ENCODE assay signal across 9 mouse cellular contexts in genomic region chr7:89998624-89999006, GRCm38 (mm10). TPM values are rescaled to one million over a fixed set of nuclear protein-coding genes. Genes with fewer than 3 reads are reported as not detected.
DNase-seq lines count a peak whose midpoint lies in the region; ATAC-seq and TF ChIP-seq lines count a peak whose summit lies in the region.
"Had no signal": no experiment of that assay in that cellular context is flagged by ENCODE, and none has a peak within 500 bp of the region (broad histone marks: within the 10 kb centered on the region; RNA-seq: fewer than 3 reads in every experiment).

No protein-coding gene starts in this region.

- H3K9me3 ChIP-seq in embryonic facial prominence, embryonic 11.5 days (replicated peaks; ENCODE audit: control insufficient read depth, low read length): no peaks in the 10 kb centered on the region
- H3K9me3 ChIP-seq in embryonic facial prominence, embryonic 10.5 days: no peaks in the 10 kb centered on the region
- H3K9me3 ChIP-seq in liver, embryonic 13.5 days (replicated peaks): 0 out of 2 replicates have a peak, but pooled peaks cover 3% of the 10 kb centered on the region
- H3K9me3 ChIP-seq: G1E had no signal

- WGBS in embryonic facial prominence, embryonic 11.5 days: 79% methylated on average over 2 of the region's 2 CpGs
- 70% methylated on average over 2 of the region's 2 CpGs for WGBS in embryonic facial prominence, embryonic 10.5 days
- 71% methylated on average over 2 of the region's 2 CpGs for WGBS in liver, embryonic 13.5 days (ENCODE audit: insufficient replicate concordance)
- WGBS in thymus, adult 2 months: 91% methylated on average over 2 of the region's 2 CpGs

- DNase-seq in embryonic facial prominence, embryonic 11.5 days (ENCODE audit: low spot score): peak; percentile 21
- DNase-seq in embryonic facial prominence, embryonic 10.5 days (ENCODE audit: low spot score): no peak
- DNase-seq in 3T3-L1 (ENCODE audit: low read depth, low spot score): peak; percentile 46
- peak; percentile 35 for DNase-seq in brain, embryonic 14.5 days (ENCODE audit: low read depth)
- no peak for DNase-seq in liver, embryonic 13.5 days
- DNase-seq in thymus, adult 2 months: no peak
- DNase-seq in right cerebral cortex, postnatal 14 days: no peak
- no peak for DNase-seq in gastrocnemius, postnatal 10 days

- H3K9ac ChIP-seq in embryonic facial prominence, embryonic 11.5 days (replicated peaks; ENCODE audit: low read length): no peak overlapping the region
- peak overlapping the region; percentile 48; the same call in 1 of the 2 replicates for H3K9ac ChIP-seq in liver, embryonic 13.5 days

- H3K36me3 ChIP-seq in embryonic facial prominence, embryonic 11.5 days (replicated peaks; ENCODE audit: control insufficient read depth, insufficient read depth, low read depth, low read length): no peaks in the 10 kb centered on the region
- no peaks in the 10 kb centered on the region for H3K36me3 ChIP-seq in embryonic facial prominence, embryonic 10.5 days (replicated peaks)
- H3K36me3 ChIP-seq in liver, embryonic 13.5 days: no peaks in the 10 kb centered on the region
- no peaks in the 10 kb centered on the region for H3K36me3 ChIP-seq in thymus, adult 2 months (ENCODE audit: control insufficient read depth, insufficient read depth, low read length)
- H3K36me3 ChIP-seq: G1E had no signal

- TF ChIP-seq POLR2A in brain, embryonic 14.5 days (IDR thresholded peaks at IDR 0.05; ENCODE audit: borderline replicate concordance, extremely low read depth, insufficient read depth, insufficient read length, poor library complexity, severe bottlenecking): no peak
- no peak for TF ChIP-seq POLR2A in thymus, adult 2 months (IDR thresholded peaks at IDR 0.05; ENCODE audit: control insufficient read depth, extremely low read depth, insufficient read depth, low read length, poor library complexity)

- no peak overlapping the region for H3K4me3 ChIP-seq in embryonic facial prominence, embryonic 11.5 days (ENCODE audit: low read depth, low read length)
- H3K4me3 ChIP-seq in embryonic facial prominence, embryonic 10.5 days: no peak overlapping the region
- no peak overlapping the region for H3K4me3 ChIP-seq in liver, embryonic 13.5 days (replicated peaks)
- H3K4me3 ChIP-seq in thymus, adult 2 months (ENCODE audit: control insufficient read depth, insufficient read depth, low read length): no peak overlapping the region

- ATAC-seq in embryonic facial prominence, embryonic 11.5 days (replicated peaks; ENCODE audit: insufficient number of reproducible peaks, low FRiP score, low TSS enrichment, low read depth): no peak
- peak; percentile 47; the same call in 1 of the 2 replicates for ATAC-seq in liver, embryonic 13.5 days (ENCODE audit: low read depth)

- H3K4me1 ChIP-seq in embryonic facial prominence, embryonic 11.5 days (ENCODE audit: control insufficient read depth, insufficient read depth, low read length): no peaks in the 10 kb centered on the region
- no peaks in the 10 kb centered on the region for H3K4me1 ChIP-seq in embryonic facial prominence, embryonic 10.5 days
- H3K4me1 ChIP-seq in liver, embryonic 13.5 days (replicated peaks): peaks cover 23% of the 10 kb centered on the region
- no peaks in the 10 kb centered on the region for H3K4me1 ChIP-seq in thymus, adult 2 months (replicated peaks; ENCODE audit: control insufficient read depth, insufficient read depth, low read length)

- H3K27ac ChIP-seq in embryonic facial prominence, embryonic 11.5 days (replicated peaks; ENCODE audit: low read depth, low read length): no peak overlapping the region
- H3K27ac ChIP-seq in embryonic facial prominence, embryonic 10.5 days (replicated peaks): no peak overlapping the region
- peak overlapping the region; percentile 60; the same call in 1 of the 2 replicates for H3K27ac ChIP-seq in liver, embryonic 13.5 days
- no peak overlapping the region for H3K27ac ChIP-seq in thymus, adult 2 months (ENCODE audit: control insufficient read depth, insufficient read depth, low read length)

- no peak overlapping the region for H3K4me2 ChIP-seq in embryonic facial prominence, embryonic 11.5 days (ENCODE audit: low read depth, low read length)
- peak overlapping the region; percentile 51 for H3K4me2 ChIP-seq in liver, embryonic 13.5 days

- peak; percentile 37; the same call in 1 of the 2 replicates for TF ChIP-seq CTCF in brain, embryonic 14.5 days (IDR thresholded peaks at IDR 0.05; ENCODE audit: borderline replicate concordance, extremely low read depth, insufficient read depth, insufficient read length)
- TF ChIP-seq CTCF in thymus, adult 2 months (IDR thresholded peaks at IDR 0.05; ENCODE audit: borderline replicate concordance, control insufficient read depth, extremely low read depth, insufficient read depth, low read length, poor library complexity): no peak

- no peaks in the 10 kb centered on the region for H3K27me3 ChIP-seq in embryonic facial prominence, embryonic 11.5 days (ENCODE audit: control insufficient read depth, insufficient read depth, low read length)
- no peaks in the 10 kb centered on the region for H3K27me3 ChIP-seq in embryonic facial prominence, embryonic 10.5 days (replicated peaks; ENCODE audit: low read depth, poor library complexity, severe bottlenecking)
- H3K27me3 ChIP-seq in liver, embryonic 13.5 days: no peaks in the 10 kb centered on the region
- no peaks in the 10 kb centered on the region for H3K27me3 ChIP-seq in thymus, adult 2 months (ENCODE audit: control insufficient read depth, insufficient read depth, low read length)

RNA-seq across cellular contexts. Expression of gene Eed, which starts 17.8 kb away (rescaled TPM):
- polyA plus RNA-seq in embryonic facial prominence, embryonic 11.5 days (2014; fragmentation: Nextera tagmentation; extraction: Ambion mirVana): 93.2 and 100 TPM in 2 replicates
- polyA plus RNA-seq in embryonic facial prominence, embryonic 10.5 days (2016; fragmentation: Nextera tagmentation; extraction: Ambion mirVana): 89.6 and 89.7 TPM in 2 replicates
- 48.8 and 50.2 TPM in 2 replicates for polyA plus RNA-seq in brain, embryonic 14.5 days (2012; rRNA removed)
- polyA plus RNA-seq in liver, embryonic 13.5 days (2015; fragmentation: Nextera tagmentation; extraction: Ambion mirVana): 45.1 and 50.3 TPM in 2 replicates
- polyA plus RNA-seq in thymus, adult 2 months (2012; rRNA removed): 25.5 and 27.2 TPM in 2 replicates
- total RNA-seq in gastrocnemius, postnatal 10 days (2021): 10 to 100 TPM; 30.6 to 37.8 TPM

RNA-seq across cellular contexts. Expression of gene Hikeshi, which starts 57.6 kb away (rescaled TPM):
- 166 and 184 TPM in 2 replicates for polyA plus RNA-seq in embryonic facial prominence, embryonic 11.5 days (2014; fragmentation: Nextera tagmentation; extraction: Ambion mirVana)
- 149 and 159 TPM in 2 replicates for polyA plus RNA-seq in embryonic facial prominence, embryonic 10.5 days (2016; fragmentation: Nextera tagmentation; extraction: Ambion mirVana)
- 81.1 and 91.4 TPM in 2 replicates for polyA plus RNA-seq in brain, embryonic 14.5 days (2012; rRNA removed)
- 87.8 and 95.3 TPM in 2 replicates for polyA plus RNA-seq in liver, embryonic 13.5 days (2015; fragmentation: Nextera tagmentation; extraction: Ambion mirVana)
- polyA plus RNA-seq in thymus, adult 2 months (2012; rRNA removed): 46.0 and 57.5 TPM in 2 replicates
- 100 to 1,000 TPM in 1 of 2 experiments, 10 to 100 TPM in 1; 97.7 to 106 TPM for total RNA-seq in gastrocnemius, postnatal 10 days (2021)

Comparison
In these comparisons a context has a peak if more than half of its experiments do, and no peak if none do; other contexts are left out.
1. DNase-seq: peak in embryonic facial prominence, embryonic 11.5 days (single experiment), 3T3-L1 (single experiment) and brain, embryonic 14.5 days (single experiment); none in embryonic facial prominence, embryonic 10.5 days (single experiment), liver, embryonic 13.5 days (single experiment), thymus, adult 2 months (single experiment), right cerebral cortex, postnatal 14 days (single experiment) and gastrocnemius, postnatal 10 days (single experiment).